Mouse (Mus musculus) hindlimb bud, embryonic 11.5 days (tissue): Measurements from ENCODE around the gene Rhot1.
A peak's percentile ranks its signal among the peaks of the same experiment; 100 is the strongest.

Experiments used
- DNase-seq: peaks from one replicate; pipeline ENCODE4 v3.0.0-alpha.2; 2012; ENCODE audit warnings: low read depth, low spot score; ENCODE audit errors: extremely low spot score

Gene Rhot1

DNA sequence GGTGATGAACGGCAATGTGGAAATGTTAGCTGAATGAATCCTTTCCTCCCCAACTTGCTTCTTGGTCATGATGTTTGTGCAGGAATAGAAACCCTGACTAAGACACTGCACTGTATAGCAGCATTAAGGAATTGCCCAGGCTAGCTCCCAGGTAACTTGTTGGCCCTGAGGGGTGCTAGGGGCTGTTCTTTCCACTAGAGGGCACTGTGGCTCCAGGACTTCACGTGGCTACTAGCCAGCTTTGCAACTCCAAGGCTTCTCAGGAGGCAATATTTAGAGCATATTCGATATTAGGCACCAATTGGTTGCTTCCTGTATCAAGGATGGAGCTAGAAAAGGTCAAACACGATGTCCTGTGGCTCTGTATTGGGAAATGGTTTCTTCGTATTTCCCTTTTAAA lies 78.3 kb downstream of the Rhot1 start:
- peak; percentile 69 for DNase-seq

DNA sequence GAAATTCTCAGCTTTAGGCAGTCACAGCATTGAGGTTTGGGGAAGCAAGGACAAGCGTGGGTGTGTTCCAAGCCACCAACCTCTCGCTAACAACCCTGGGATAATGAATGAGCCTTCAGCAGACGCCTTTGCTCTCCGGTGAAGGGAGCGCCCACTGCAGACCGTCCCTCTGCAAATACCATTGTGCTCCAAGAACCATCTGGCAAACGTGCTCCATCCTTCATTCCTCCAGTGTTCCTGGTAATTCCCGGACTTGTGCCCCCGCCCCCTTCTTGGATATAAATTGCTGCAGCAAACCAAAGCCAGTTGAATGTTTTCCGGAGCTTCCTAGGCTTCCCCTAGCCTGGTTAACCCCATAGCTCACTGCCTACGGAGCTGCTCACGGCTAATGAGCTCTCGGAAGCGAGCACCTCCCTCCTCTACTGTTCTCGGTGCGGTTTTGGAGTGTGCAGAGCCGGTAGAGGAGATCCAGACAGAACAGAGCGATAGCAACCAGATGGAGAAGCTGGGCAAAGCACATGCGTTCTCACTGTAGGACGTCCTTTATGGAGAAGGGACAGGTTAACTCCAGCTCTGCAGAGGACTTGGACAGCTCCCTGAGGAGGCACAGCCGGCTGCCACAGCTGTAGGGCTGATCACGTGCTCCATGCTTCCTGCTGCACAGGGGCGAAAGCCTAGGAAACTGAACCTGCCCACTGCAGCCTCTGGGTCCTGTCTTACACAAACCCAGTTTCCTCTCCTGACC lies 81.1 kb downstream of the Rhot1 start:
- DNase-seq, result no peak

DNA sequence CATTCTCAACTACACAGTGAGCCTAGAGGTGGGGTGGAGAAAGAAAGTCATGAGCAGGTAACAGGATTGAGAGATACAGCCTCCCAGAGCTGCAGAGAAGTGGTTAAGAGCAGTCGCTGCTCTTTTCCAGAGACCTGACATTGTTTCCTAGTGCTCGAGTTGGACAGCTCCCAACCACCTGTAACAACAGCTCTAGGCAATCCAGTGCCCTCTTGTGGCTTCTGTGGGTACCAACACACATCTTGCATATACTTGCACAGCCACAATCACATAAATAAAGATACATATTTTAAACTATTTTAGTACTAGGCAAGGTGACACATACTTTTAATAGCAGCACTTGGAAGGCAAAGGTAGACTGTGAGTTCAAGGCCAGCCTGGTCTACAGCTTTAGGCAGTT lies 82.2 kb downstream of the Rhot1 start:
- no peak for DNase-seq

DNA sequence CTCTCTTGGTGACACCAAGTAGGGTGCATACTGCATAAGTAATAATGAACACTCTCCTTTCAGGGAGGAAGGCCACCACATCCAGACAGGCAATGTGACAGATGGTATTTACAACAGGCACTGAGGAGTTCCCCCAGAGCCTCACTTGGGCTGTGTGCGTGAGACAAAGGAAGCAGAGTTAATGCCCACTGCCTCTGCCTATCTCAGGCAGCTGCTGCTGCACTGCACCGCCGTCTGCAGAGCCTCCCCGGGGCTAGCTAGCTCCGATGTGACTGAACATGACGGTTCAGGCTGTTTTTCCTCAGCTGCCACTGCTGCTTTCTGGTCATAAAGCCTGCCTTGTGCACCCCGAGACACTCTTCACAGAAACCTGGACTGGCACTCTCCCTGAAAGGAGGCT lies 83.6 kb downstream of the Rhot1 start:
- no peak for DNase-seq

- DNase-seq, result no peak
Measured at GRCm38 (mm10) chr11:80295066-80295465, 86.2 kb downstream of the Rhot1 start.

GRCm38 (mm10) chr11:80295785-80296184 lies 87.0 kb downstream of the Rhot1 start:
- DNase-seq, result no peak

GRCm38 (mm10) chr11:80299513-80300235 lies 90.9 kb downstream of the Rhot1 start:
- DNase-seq, result no peak

GRCm38 (mm10) chr11:80300551-80301315 lies 91.9 kb downstream of the Rhot1 start, which contains the start of gene Rhbdl3:
Rhbdl3 (plus strand) TSS chr11:80300912.
- no peak for DNase-seq

DNA sequence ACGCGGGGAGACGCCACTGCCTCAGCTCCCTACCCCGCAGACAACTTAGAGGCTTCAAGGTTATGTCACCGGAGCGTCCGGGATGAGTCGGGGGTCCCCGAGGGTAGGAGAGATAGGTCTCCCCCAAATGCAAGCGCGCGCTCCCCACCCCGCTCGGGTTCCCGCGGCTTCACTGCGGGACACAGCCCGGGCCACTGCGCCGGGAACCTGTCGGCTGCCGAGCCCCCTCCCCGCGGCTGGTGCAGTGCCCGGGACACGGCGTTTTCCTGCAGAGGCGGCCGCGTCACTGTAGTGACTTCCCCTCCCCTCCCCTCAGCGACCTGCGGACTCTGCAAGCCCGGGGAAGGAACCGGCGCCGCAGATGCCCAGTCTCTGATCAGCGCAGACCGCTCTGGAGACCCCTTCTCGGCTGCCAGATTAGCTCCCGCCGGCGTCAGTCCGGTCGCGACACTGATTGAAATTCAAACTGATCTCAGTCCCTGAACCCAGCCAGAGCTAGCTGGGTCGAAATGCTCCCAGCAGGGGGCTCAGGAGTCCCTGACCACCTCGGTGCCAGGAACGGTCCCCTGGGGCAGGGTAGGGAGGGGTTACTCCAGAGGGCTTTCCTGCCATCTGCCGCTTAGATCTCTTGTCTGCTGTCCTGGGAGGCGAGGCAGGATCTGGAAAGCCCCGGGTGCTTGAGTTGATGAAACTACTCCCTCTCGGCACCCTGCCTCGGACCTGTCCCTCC lies 92.7 kb downstream of the Rhot1 start:
- no peak for DNase-seq

GRCm38 (mm10) chr11:80302046-80302390 lies 93.2 kb downstream of the Rhot1 start:
- no peak for DNase-seq

DNA sequence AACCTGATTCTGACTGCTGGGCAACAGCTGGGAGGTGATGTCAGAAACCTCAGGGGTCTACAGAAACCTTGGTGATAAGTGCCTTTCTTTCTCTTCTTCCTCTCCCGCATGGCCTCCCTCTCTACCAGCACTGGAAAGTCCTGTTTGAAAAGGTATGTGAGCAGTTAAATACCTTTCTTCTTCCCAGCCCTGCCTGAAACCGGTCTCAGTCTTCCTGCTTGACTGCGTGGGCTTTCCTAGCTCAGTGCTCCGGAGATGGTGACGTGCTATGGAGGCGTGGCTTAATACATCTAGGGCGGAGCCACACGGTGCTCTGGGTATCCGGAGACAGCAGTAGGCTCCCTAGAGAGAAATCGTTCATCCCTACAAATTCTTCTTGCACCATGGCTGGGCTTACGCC lies 93.7 kb downstream of the Rhot1 start:
- no peak for DNase-seq

GRCm38 (mm10) chr11:80303746-80304145 lies 94.9 kb downstream of the Rhot1 start:
- DNase-seq, result no peak

DNA sequence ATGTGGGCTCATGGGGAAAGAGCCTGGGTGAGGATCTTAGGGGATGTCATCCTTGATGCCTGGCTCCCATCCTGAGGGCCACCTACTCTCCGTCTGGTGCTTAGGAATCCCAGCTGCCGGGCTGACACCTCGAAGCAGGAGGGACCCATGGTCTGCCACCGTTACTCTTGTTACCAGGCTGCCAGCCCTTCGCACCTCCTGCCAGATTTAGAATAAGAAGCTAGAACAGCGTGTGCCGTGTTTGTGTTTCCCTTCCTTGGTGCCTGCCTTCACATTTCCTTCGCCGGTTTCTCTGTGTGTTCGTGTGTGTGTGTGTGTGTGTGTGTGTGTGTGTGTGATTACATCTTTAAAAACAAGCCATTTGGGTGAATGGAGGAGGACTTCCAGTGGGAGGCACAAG lies 96.0 kb downstream of the Rhot1 start:
- no peak for DNase-seq

- DNase-seq, result no peak
Measured at GRCm38 (mm10) chr11:80308537-80308936, 99.7 kb downstream of the Rhot1 start.

DNA sequence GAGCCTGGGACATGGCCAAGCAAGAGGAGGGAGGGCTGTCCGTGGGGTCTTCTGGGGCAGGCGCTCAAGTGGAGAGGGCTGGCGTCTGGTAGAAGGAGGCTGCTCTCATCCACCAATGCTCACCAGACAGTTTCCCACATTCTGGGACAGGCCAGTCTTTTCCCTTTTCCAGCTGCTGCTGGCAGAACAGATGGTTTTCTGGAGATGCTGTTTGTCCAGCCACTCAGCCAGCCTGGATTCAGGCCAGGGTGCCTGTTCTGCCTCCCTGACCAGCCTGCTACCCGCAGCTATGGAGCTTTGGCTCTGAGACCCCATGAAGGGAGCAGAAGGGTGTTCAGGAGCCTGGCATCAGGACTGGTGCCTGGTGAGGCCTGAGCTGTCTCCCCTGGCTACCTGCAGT lies 102.5 kb downstream of the Rhot1 start:
- DNase-seq, result no peak

DNA sequence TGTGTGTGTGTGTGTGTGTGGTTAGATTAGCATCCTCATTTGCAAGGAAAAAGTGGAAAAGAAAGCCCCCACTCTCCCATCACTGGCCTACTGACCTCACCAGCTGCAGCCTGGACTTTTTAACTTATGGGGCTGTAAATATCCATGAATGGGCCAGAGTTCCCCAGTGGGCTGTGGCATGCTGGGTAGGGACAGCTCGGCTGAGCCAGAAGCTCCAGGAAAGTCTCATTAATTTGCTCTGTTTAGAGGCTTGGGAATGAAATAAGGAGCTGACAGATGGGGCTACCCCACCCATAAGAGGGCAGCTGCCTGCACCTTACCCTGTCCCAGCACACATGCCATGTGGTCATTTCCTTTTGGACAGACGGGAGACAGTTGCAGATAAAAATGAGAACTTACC lies 103.2 kb downstream of the Rhot1 start:
- DNase-seq, result no peak

- DNase-seq, result no peak
Measured at GRCm38 (mm10) chr11:80312565-80312964, 103.7 kb downstream of the Rhot1 start.

GRCm38 (mm10) chr11:80313462-80313861 lies 104.6 kb downstream of the Rhot1 start:
- no peak for DNase-seq

DNA sequence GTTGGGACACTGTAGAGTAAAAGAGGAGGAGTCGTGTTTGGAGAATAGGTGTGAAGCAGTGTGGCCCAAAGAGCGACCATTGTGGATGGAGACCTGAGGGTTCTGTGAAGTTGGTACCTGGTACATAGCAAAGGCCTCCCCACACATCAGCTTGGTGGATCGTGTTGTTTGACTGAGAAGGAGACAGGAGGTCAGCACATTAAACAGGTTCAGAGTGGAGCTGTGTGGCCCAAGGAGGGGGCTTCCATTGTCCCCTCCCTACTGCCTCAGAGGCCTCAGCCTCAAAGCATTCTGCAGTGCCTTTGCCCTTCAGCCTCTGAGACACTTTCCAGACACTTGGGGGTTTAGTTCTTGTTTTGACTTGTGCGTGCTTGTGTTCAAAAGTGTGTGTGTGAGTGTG lies 105.1 kb downstream of the Rhot1 start:
- no peak for DNase-seq

GRCm38 (mm10) chr11:80315743-80316639 lies 107.2 kb downstream of the Rhot1 start:
- DNase-seq, result no peak
